Mouse (Mus musculus) hindbrain, postnatal 0 days (tissue): ENCODE data around the gene Atrnl1. TPM values are rescaled to one million over a fixed set of nuclear protein-coding genes. Genes with fewer than 3 reads are reported as not detected.

Experiments used
- ATAC-seq: fragments of 200-750 bp; cut with Nextera tagmentation; 2 replicates; pipeline ENCODE4 v1.8.0; 2017; ENCODE audit warnings: mild to moderate bottlenecking, moderate TSS enrichment, moderate library complexity
- DNase-seq: peaks from one replicate; pipeline ENCODE4 v3.0.0-alpha.2; 2015; ENCODE audit warnings: low spot score
- H3K27ac ChIP-seq: fragments of 300-500 bp; sonication (generic); 2 replicates; pipeline ENCODE4 v1.5.1; 2014; ENCODE audit warnings: mild to moderate bottlenecking
- H3K27me3 ChIP-seq: fragments of 300-500 bp; sonication (generic); 2 replicates; pipeline ENCODE4 v1.6.1; 2014; ENCODE audit warnings: low read length, mixed read lengths; ENCODE audit not compliant: insufficient read depth
- H3K36me3 ChIP-seq: fragments of 300-500 bp; sonication (generic); 2 replicates; pipeline ENCODE4 v1.6.1; 2014; ENCODE audit warnings: low read length, mixed read lengths; ENCODE audit not compliant: insufficient read depth
- H3K4me1 ChIP-seq: fragments of 300-500 bp; sonication (generic); 2 replicates; pipeline ENCODE4 v1.6.1; 2014; ENCODE audit warnings: antibody characterized with exemption, low read length, mixed read lengths; ENCODE audit not compliant: insufficient read depth
- H3K4me2 ChIP-seq: fragments of 300-500 bp; sonication (generic); 2 replicates; pipeline ENCODE4 v1.6.1; 2014; ENCODE audit warnings: low read depth, mild to moderate bottlenecking, low read length, moderate library complexity, mixed read lengths
- H3K4me3 ChIP-seq: fragments of 300-500 bp; sonication (generic); 2 replicates; pipeline ENCODE4 v1.5.1; 2014; ENCODE audit warnings: low read length
- H3K9ac ChIP-seq: fragments of 300-500 bp; sonication (generic); replicated peaks from 2 replicates; pipeline ENCODE4 v1.6.1; 2014; ENCODE audit warnings: mild to moderate bottlenecking, low read length, moderate library complexity, mixed read lengths
- H3K9me3 ChIP-seq: fragments of 300-500 bp; sonication (generic); 2 replicates; pipeline ENCODE4 v1.6.1; 2016; ENCODE audit warnings: low read length, mixed read lengths
- CTCF ChIP-seq: IDR thresholded peaks from 2 replicates; pipeline ENCODE4 v1.5.1; 2016; ENCODE audit warnings: antibody characterized with exemption, control low read depth, low read depth
- WGBS: fragments of 180-500 bp; shearing (Covaris S2); extraction: QIAGEN DNeasy Blood & Tissue Kit; methylation state at CpG from one replicate; pipeline ENCODE4 v1.1.7; 2014; 5-methylcytosine and 5-hydroxymethylcytosine counted together
- polyA plus RNA-seq: library from polyadenylated mRNA; unstranded; fragments of >200 nt; fragmentation: Nextera tagmentation; extraction: Ambion mirVana; gene quantifications from 2 replicates; pipeline ENCODE4 v1.2.1, GENCODE M21; 2015
- total RNA-seq: library from RNA; depleted of rRNA; stranded (reverse); fragments of >200 nt; gene quantifications from 2 replicates; pipeline ENCODE4 v1.2.3, GENCODE M21; 2014

Gene Atrnl1
- total and polyA plus RNA-seq, 2 experiments from 2014 or later: 4.4 to 46.0 TPM

DNA sequence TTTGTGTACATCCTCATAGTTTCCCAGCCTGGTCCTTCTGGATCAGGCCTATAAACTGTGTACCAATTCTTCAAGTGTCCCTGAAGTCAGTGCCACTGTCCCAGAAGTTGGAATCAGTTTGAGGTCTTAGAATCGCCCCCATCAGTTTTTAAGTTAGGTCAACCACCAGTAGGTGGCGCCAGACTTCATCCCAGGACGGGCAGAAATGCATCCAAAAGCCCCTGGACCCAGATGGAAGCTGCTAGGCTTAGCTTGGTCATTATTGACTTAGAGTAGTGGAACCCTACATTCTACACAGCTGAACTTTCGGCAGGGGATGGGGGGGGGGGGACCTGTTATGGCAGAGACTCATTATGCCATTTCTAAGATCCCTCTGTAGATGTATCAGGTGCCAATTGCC is 387.1 kb downstream of the Atrnl1 start:
- Histone ChIP-seq H3K27me3 (no peaks in the 10 kb centered on the region), H3K36me3 (no peaks in the 10 kb centered on the region), H3K4me1 (no peaks in the 10 kb centered on the region), H3K4me3 (no peak overlapping the region), H3K9me3 (no peaks in the 10 kb centered on the region), H3K9ac (no peak overlapping the region), H3K27ac (no peak overlapping the region), H3K4me2 (no peak overlapping the region)
- DNase-seq: peak; percentile 75
- ATAC-seq: no peak
- peak; percentile 72 for TF ChIP-seq CTCF
- WGBS: 42% methylated on average over 4 of the region's 4 CpGs

- TF ChIP-seq CTCF: no peak
- 76% methylated on average over 1 of the region's 1 CpGs for WGBS
- H3K27ac ChIP-seq: no peak overlapping the region
Observed at GRCm38 (mm10) chr19:58011636-58012035, 400.8 kb downstream of the Atrnl1 start.

GRCm38 (mm10) chr19:58015741-58016140 is 404.9 kb downstream of the Atrnl1 start:
- no peaks in the 10 kb centered on the region for H3K27me3 ChIP-seq
- no peak overlapping the region for H3K9ac ChIP-seq
- no peak overlapping the region for H3K4me3 ChIP-seq
- 93% methylated on average over 6 of the region's 6 CpGs for WGBS
- H3K4me1 ChIP-seq: no peaks in the 10 kb centered on the region
- no peak for TF ChIP-seq CTCF
- no peaks in the 10 kb centered on the region for H3K36me3 ChIP-seq
- no peak overlapping the region for H3K27ac ChIP-seq
- no peak overlapping the region for H3K4me2 ChIP-seq
- ATAC-seq: no peak
- DNase-seq: no peak
- no peaks in the 10 kb centered on the region for H3K9me3 ChIP-seq

More at GRCm38 (mm10) chr19:58011636-58012035, 400.8 kb downstream of the Atrnl1 start:
- Histone ChIP-seq H3K27me3 (no peaks in the 10 kb centered on the region), H3K9me3 (no peaks in the 10 kb centered on the region), H3K4me3 (no peak overlapping the region), H3K4me1 (no peaks in the 10 kb centered on the region), H3K9ac (no peak overlapping the region), H3K4me2 (no peak overlapping the region), H3K36me3 (no peaks in the 10 kb centered on the region)
- DNase-seq: no peak
- ATAC-seq: no peak

- Histone ChIP-seq H3K27ac (no peak overlapping the region), H3K27me3 (no peaks in the 10 kb centered on the region), H3K36me3 (no peaks in the 10 kb centered on the region), H3K4me1 (no peaks in the 10 kb centered on the region), H3K4me2 (no peak overlapping the region), H3K9me3 (no peaks in the 10 kb centered on the region), H3K9ac (no peak overlapping the region), H3K4me3 (no peak overlapping the region)
- no peak for ATAC-seq
- TF ChIP-seq CTCF: no peak
- 76% methylated on average over 9 of the region's 9 CpGs for WGBS
- DNase-seq: no peak
Observed at GRCm38 (mm10) chr19:58016561-58017453, 406.0 kb downstream of the Atrnl1 start.

DNA sequence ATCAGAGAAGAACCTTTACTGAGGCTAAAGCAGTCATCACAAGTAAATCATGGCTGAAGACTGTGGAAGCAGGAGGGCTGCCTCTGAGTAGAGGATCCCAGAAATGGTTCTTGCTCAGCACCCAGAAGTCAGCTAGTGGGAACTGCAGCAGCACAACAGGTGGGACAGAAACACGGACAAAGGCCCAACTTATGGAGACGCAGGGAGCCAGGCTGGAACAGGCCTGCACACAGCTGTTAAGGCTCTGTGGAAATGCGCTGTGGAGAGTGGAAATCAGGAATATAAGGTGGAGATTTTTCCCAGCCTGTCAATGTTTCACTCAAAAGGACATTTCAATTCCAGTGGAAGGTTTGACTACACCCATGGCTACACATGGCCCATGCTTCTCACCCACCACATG is 406.6 kb downstream of the Atrnl1 start:
- Histone ChIP-seq H3K27me3 (no peaks in the 10 kb centered on the region), H3K27ac (no peak overlapping the region), H3K4me3 (no peak overlapping the region), H3K36me3 (no peaks in the 10 kb centered on the region), H3K4me2 (no peak overlapping the region), H3K9ac (no peak overlapping the region), H3K9me3 (no peaks in the 10 kb centered on the region), H3K4me1 (no peaks in the 10 kb centered on the region)
- no peak for ATAC-seq
- no peak for DNase-seq
- 92% methylated on average over 3 of the region's 3 CpGs for WGBS
- TF ChIP-seq CTCF: no peak

GRCm38 (mm10) chr19:58018698-58019097 is 407.9 kb downstream of the Atrnl1 start:
- Histone ChIP-seq H3K4me1 (no peaks in the 10 kb centered on the region), H3K4me2 (no peak overlapping the region), H3K9ac (no peak overlapping the region), H3K9me3 (no peaks in the 10 kb centered on the region), H3K4me3 (no peak overlapping the region), H3K36me3 (no peaks in the 10 kb centered on the region), H3K27ac (no peak overlapping the region), H3K27me3 (no peaks in the 10 kb centered on the region)
- WGBS: 75% methylated on average over 5 of the region's 5 CpGs
- no peak for DNase-seq
- TF ChIP-seq CTCF: no peak
- ATAC-seq: no peak
